Mouse (Mus musculus) MEL (cell line): ENCODE data around the gene Tiam1. TPM values are rescaled to one million over a fixed set of nuclear protein-coding genes. Genes with fewer than 3 reads are reported as not detected.

Source experiments
- DNase-seq: peaks from one replicate; pipeline ENCODE4 v3.0.0; 2011; ENCODE audit warnings: low read depth, low spot score
- H3K27ac ChIP-seq: 2 replicates; pipeline ENCODE4 v1.5.1; 2012; ENCODE audit warnings: low read depth, mild to moderate bottlenecking, control low read depth, low read length, moderate library complexity; ENCODE audit not compliant: control insufficient read depth
- H3K27me3 ChIP-seq, 2 experiments: fragments of 150-350 bp in 1 of 2; sonication (generic) in 1 of 2; 2 replicates each; pipeline ENCODE4 v1.6.1; 2012; ENCODE audit warnings: low read length in 2 of 2, mild to moderate bottlenecking in 2 of 2, improper control_type of control experiment in 1 of 2, moderate library complexity in 1 of 2; ENCODE audit not compliant: insufficient read depth in 2 of 2, control insufficient read depth in 1 of 2
- H3K36me3 ChIP-seq, 2 experiments: 2 replicates each; pipeline ENCODE4 v1.6.1; 2012 to 2014; ENCODE audit warnings: low read length in 2 of 2, improper control_type of control experiment in 1 of 2, inconsistent platforms in 1 of 2, mild to moderate bottlenecking in 1 of 2; ENCODE audit not compliant: insufficient read depth in 2 of 2, control insufficient read depth in 1 of 2
- H3K4me1 ChIP-seq, 2 experiments: fragments of 150-350 bp in 1 of 2; sonication (generic) in 1 of 2; 2 replicates each; pipeline ENCODE4 v1.6.1; 2012; ENCODE audit warnings: low read length in 2 of 2, improper control_type of control experiment in 1 of 2, mild to moderate bottlenecking in 1 of 2; ENCODE audit not compliant: insufficient read depth in 2 of 2, control insufficient read depth in 1 of 2
- H3K4me3 ChIP-seq, 2 experiments: fragments of 150-350 bp in 1 of 2; sonication (generic) in 1 of 2; 2 replicates each; pipeline ENCODE4 v1.5.1; 2012; ENCODE audit warnings: low read depth in 2 of 2, low read length in 2 of 2, mild to moderate bottlenecking in 2 of 2, moderate library complexity in 2 of 2, control low read depth in 1 of 2, improper control_type of control experiment in 1 of 2; ENCODE audit not compliant: control insufficient read depth in 1 of 2, insufficient read depth in 1 of 2
- H3K79me2 ChIP-seq: 2 replicates; pipeline ENCODE4 v1.6.1; 2012; ENCODE audit warnings: mild to moderate bottlenecking, low read length, moderate library complexity; ENCODE audit not compliant: control insufficient read depth, poor library complexity, insufficient read depth
- H3K9ac ChIP-seq: 2 replicates; pipeline ENCODE4 v1.6.1; 2012; ENCODE audit warnings: low read depth, mild to moderate bottlenecking, control low read depth, low read length, moderate library complexity; ENCODE audit not compliant: control insufficient read depth, poor library complexity, severe bottlenecking
- H3K9me3 ChIP-seq: fragments of 150-350 bp; sonication (generic); replicated peaks from 2 replicates; pipeline ENCODE4 v1.6.1; 2012; ENCODE audit warnings: mild to moderate bottlenecking, low read length, improper control_type of control experiment, moderate library complexity; ENCODE audit not compliant: insufficient read depth
- BHLHE40 ChIP-seq: IDR thresholded peaks from 2 replicates; pipeline ENCODE4 v1.6.1; 2012; ENCODE audit warnings: low read depth, mild to moderate bottlenecking, inconsistent platforms, low read length, improper control_type of control experiment, borderline replicate concordance
- CHD1 ChIP-seq: IDR thresholded peaks from 2 replicates; pipeline ENCODE4 v1.6.1; 2012; ENCODE audit warnings: low read depth, mild to moderate bottlenecking, inconsistent platforms, low read length, improper control_type of control experiment
- CTCF ChIP-seq, 3 experiments: IDR thresholded peaks in 2 of 3; conservative IDR thresholded peaks in 1 of 3; 2 replicates each; pipeline ENCODE4 v1.5.1; 2011 to 2012; ENCODE audit warnings: low read length in 3 of 3, low read depth in 2 of 3, mild to moderate bottlenecking in 2 of 3, improper control_type of control experiment in 1 of 3, inconsistent platforms in 1 of 3, mixed read lengths in 1 of 3, moderate library complexity in 1 of 3; ENCODE audit not compliant: control insufficient read depth in 1 of 3, insufficient read depth in 1 of 3, poor library complexity in 1 of 3, severe bottlenecking in 1 of 3
- E2F4 ChIP-seq: IDR thresholded peaks from 2 replicates; pipeline ENCODE4 v1.6.1; 2011; ENCODE audit warnings: low read depth, low read length, improper control_type of control experiment, borderline replicate concordance
- ELF1 ChIP-seq: IDR thresholded peaks from 2 replicates; pipeline ENCODE4 v1.6.1; 2014; ENCODE audit warnings: low read depth, mild to moderate bottlenecking, inconsistent platforms, low read length, improper control_type of control experiment, moderate library complexity
- EP300 ChIP-seq, 2 experiments: IDR thresholded peaks; 2 replicates each; pipeline ENCODE4 v1.6.1; 2011; ENCODE audit warnings: improper control_type of control experiment in 2 of 2, low read length in 2 of 2, low read depth in 1 of 2, mild to moderate bottlenecking in 1 of 2
- ETS1 ChIP-seq: IDR thresholded peaks from 2 replicates; pipeline ENCODE4 v1.6.1; 2012; ENCODE audit warnings: low read depth, mild to moderate bottlenecking, inconsistent platforms, low read length, improper control_type of control experiment, moderate library complexity
- GABPA ChIP-seq: IDR thresholded peaks from 2 replicates; pipeline ENCODE4 v1.6.1; 2012; ENCODE audit warnings: low read depth, mild to moderate bottlenecking, inconsistent platforms, low read length, improper control_type of control experiment, moderate library complexity
- HCFC1 ChIP-seq: IDR thresholded peaks from 2 replicates; pipeline ENCODE4 v1.6.1; 2012; ENCODE audit warnings: low read depth, mild to moderate bottlenecking, inconsistent platforms, low read length, improper control_type of control experiment, moderate library complexity
- KAT2A ChIP-seq: conservative IDR thresholded peaks from 2 replicates; pipeline ENCODE4 v1.6.1; 2012; ENCODE audit warnings: low read depth, low read length, improper control_type of control experiment, inconsistent platforms
- MXI1 ChIP-seq: IDR thresholded peaks from 2 replicates; pipeline ENCODE4 v1.6.1; 2011; ENCODE audit warnings: mild to moderate bottlenecking, low read depth, low read length, improper control_type of control experiment
- NELFE ChIP-seq: IDR thresholded peaks from 2 replicates; pipeline ENCODE4 v1.6.1; 2011; ENCODE audit warnings: low read depth, low read length, improper control_type of control experiment
- NRF1 ChIP-seq: IDR thresholded peaks from 2 replicates; pipeline ENCODE4 v1.6.1; 2014; ENCODE audit warnings: low read depth, mild to moderate bottlenecking, inconsistent platforms, low read length, improper control_type of control experiment, moderate library complexity; ENCODE audit not compliant: poor library complexity, insufficient read depth, severe bottlenecking
- POLR2A ChIP-seq, 2 experiments: IDR thresholded peaks; 2 replicates each; pipeline ENCODE4 v1.6.1; 2011 to 2012; ENCODE audit warnings: low read length in 2 of 2, mild to moderate bottlenecking in 2 of 2, control low read depth in 1 of 2, improper control_type of control experiment in 1 of 2, low read depth in 1 of 2, moderate library complexity in 1 of 2; ENCODE audit not compliant: control insufficient read depth in 1 of 2, insufficient read depth in 1 of 2, poor library complexity in 1 of 2
- TAL1 ChIP-seq: IDR thresholded peaks from 2 replicates; pipeline ENCODE4 v1.6.1; 2012; ENCODE audit warnings: mild to moderate bottlenecking, inconsistent platforms, low read length, moderate library complexity, mixed read lengths
- TBP ChIP-seq: IDR thresholded peaks from 2 replicates; pipeline ENCODE4 v1.8.0; 2011; ENCODE audit warnings: low read depth, low read length, improper control_type of control experiment
- TCF12 ChIP-seq: IDR thresholded peaks from 2 replicates; pipeline ENCODE4 v1.6.1; 2014; ENCODE audit warnings: low read depth, mild to moderate bottlenecking, inconsistent platforms, low read length, improper control_type of control experiment, moderate library complexity
- ZKSCAN1 ChIP-seq: IDR thresholded peaks from 2 replicates; pipeline ENCODE4 v1.6.1; 2012; ENCODE audit warnings: low read depth, mild to moderate bottlenecking, inconsistent platforms, low read length, improper control_type of control experiment, moderate library complexity
- ZMIZ1 ChIP-seq: IDR thresholded peaks from 2 replicates; pipeline ENCODE4 v1.6.1; 2012; ENCODE audit warnings: low read depth, mild to moderate bottlenecking, inconsistent platforms, low read length, improper control_type of control experiment, moderate library complexity
- polyA plus RNA-seq, 2 experiments: library from polyadenylated mRNA; stranded (reverse) in 1 of 2; unstranded in 1 of 2; fragments of >175 nt in 1 of 2; fragments of >200 nt in 1 of 2; gene quantifications; 2 replicates each; pipeline versions ENCODE4 v1.2.1 to v1.2.4; 2012; ENCODE audit warnings: low replicate concordance in 2 of 2, low read depth in 1 of 2; ENCODE audit not compliant: insufficient read length in 2 of 2, insufficient read depth in 1 of 2, missing spikeins in 1 of 2
- total RNA-seq: library from RNA; depleted of rRNA; stranded (reverse); fragments of 300-350 nt; gene quantifications from 2 replicates; pipeline ENCODE4 v1.2.3, GENCODE M21; 2012

Tiam1 gene
- total and polyA plus RNA-seq, 3 experiments: 15.0 to 23.9 (median 19.9) TPM

- TF ChIP-seq BHLHE40: no peak
Measured at GRCm38 (mm10) chr16:89912686-89913375, 230.7 kb downstream of the Tiam1 start (continued).

GRCm38 (mm10) chr16:89909393-89910068, 234.0 kb downstream of the Tiam1 start:
- Histone ChIP-seq H3K79me2 (no peaks in the 10 kb centered on the region), H3K9me3 (no peaks in the 10 kb centered on the region), H3K9ac (no peak overlapping the region), H3K4me3 (no peak overlapping the region), H3K27me3 (no peaks in the 10 kb centered on the region), H3K27ac (no peak overlapping the region), H3K4me1 (no peaks in the 10 kb centered on the region), H3K36me3 (no peaks in the 10 kb centered on the region)
- TF ChIP-seq NRF1 (no peak), CHD1 (no peak), BHLHE40 (no peak), ZMIZ1 (no peak), E2F4 (no peak), ZKSCAN1 (no peak), NELFE (no peak), EP300 (IDR thresholded peaks at IDR 0.05; ENCODE audit: low read depth in 1 of 2, low read length in 2 of 2) (no peak)
- DNase-seq: no peak

- Histone ChIP-seq H3K4me3 (no peak overlapping the region), H3K9me3 (no peaks in the 10 kb centered on the region)
- TF ChIP-seq NELFE (no peak), TCF12 (no peak), TAL1 (no peak), EP300 (IDR thresholded peaks at IDR 0.05; ENCODE audit: low read depth in 1 of 2, low read length in 2 of 2) (no peak), ETS1 (no peak), ZMIZ1 (no peak), ZKSCAN1 (no peak), GABPA (no peak), HCFC1 (no peak), MXI1 (no peak), ELF1 (no peak), KAT2A (no peak), POLR2A (IDR thresholded peaks at IDR 0.05; ENCODE audit: control insufficient read depth in 1 of 2, insufficient read depth in 1 of 2, low read depth in 1 of 2, low read length in 2 of 2, poor library complexity in 1 of 2) (no peak), NRF1 (no peak), TBP (no peak), E2F4 (no peak), CTCF (IDR thresholded peaks at IDR 0.05 in 2 of 3, conservative IDR thresholded peaks at IDR 0.05 in 1 of 3; ENCODE audit: control insufficient read depth in 1 of 3, insufficient read depth in 1 of 3, low read depth in 2 of 3, low read length in 3 of 3, poor library complexity in 1 of 3, severe bottlenecking in 1 of 3) (no peak)
- TF ChIP-seq, all 39 proteins: peak for 0
- no peak overlapping the region for H3K9ac ChIP-seq
- H3K27ac ChIP-seq: no peak overlapping the region
- no peaks in the 10 kb centered on the region for H3K4me1 ChIP-seq
- H3K36me3 ChIP-seq: no peaks in the 10 kb centered on the region
- no peaks in the 10 kb centered on the region for H3K27me3 ChIP-seq
- DNase-seq: no peak
- no peaks in the 10 kb centered on the region; the same call in 1 of the 2 replicates for H3K79me2 ChIP-seq
Measured at GRCm38 (mm10) chr16:89907651-89908050, 235.9 kb downstream of the Tiam1 start.
